Mouse (Mus musculus) c-Kit-positive CD71-negative TER-119-negative erythroid progenitor cells, embryonic 14.5 days (primary cell): ENCODE results near the gene Capn2.
A peak's percentile ranks its signal among the peaks of the same experiment; 100 is the strongest.

Source experiments
- DNase-seq: peaks from one replicate; pipeline ENCODE4 v3.0.0-alpha.2; 2013; ENCODE audit warnings: low read depth

Capn2 gene

GRCm38 (mm10) chr1:182501815-182502405 is 15.5 kb downstream of the Capn2 start:
- DNase-seq: no peak

- DNase-seq: no peak
Observed at GRCm38 (mm10) chr1:182500843-182501242, 16.6 kb downstream of the Capn2 start.

- no peak for DNase-seq
Observed at GRCm38 (mm10) chr1:182500224-182500623, 17.2 kb downstream of the Capn2 start.

GRCm38 (mm10) chr1:182499443-182500089 is 17.8 kb downstream of the Capn2 start:
- DNase-seq: no peak

GRCm38 (mm10) chr1:182497736-182498135 is 19.7 kb downstream of the Capn2 start:
- DNase-seq: no peak

GRCm38 (mm10) chr1:182496685-182497084 is 20.7 kb downstream of the Capn2 start:
- DNase-seq: no peak

- DNase-seq: no peak
Observed at GRCm38 (mm10) chr1:182494285-182495145, 22.9 kb downstream of the Capn2 start.

GRCm38 (mm10) chr1:182491839-182492238 is 25.6 kb downstream of the Capn2 start:
- DNase-seq: no peak

GRCm38 (mm10) chr1:182490568-182490967 is 26.8 kb downstream of the Capn2 start:
- no peak for DNase-seq

GRCm38 (mm10) chr1:182489803-182490452 is 27.5 kb downstream of the Capn2 start:
- DNase-seq: peak; percentile 82

- no peak for DNase-seq
Observed at GRCm38 (mm10) chr1:182488503-182488902, 28.9 kb downstream of the Capn2 start.

- DNase-seq: no peak
Observed at GRCm38 (mm10) chr1:182483910-182484274, 33.5 kb downstream of the Capn2 start.

- DNase-seq: no peak
Observed at GRCm38 (mm10) chr1:182482991-182483909, 34.2 kb downstream of the Capn2 start.

- DNase-seq: no peak
Observed at GRCm38 (mm10) chr1:182481646-182482295, 35.6 kb downstream of the Capn2 start.

GRCm38 (mm10) chr1:182481138-182481537 is 36.3 kb downstream of the Capn2 start:
- no peak for DNase-seq

- DNase-seq: no peak
Observed at GRCm38 (mm10) chr1:182478935-182479334, 38.5 kb downstream of the Capn2 start.

- DNase-seq: no peak
Observed at GRCm38 (mm10) chr1:182475005-182475796, 42.2 kb downstream of the Capn2 start.

GRCm38 (mm10) chr1:182465978-182466377 is 51.4 kb downstream of the Capn2 start:
- DNase-seq: no peak

GRCm38 (mm10) chr1:182465309-182465708 is 52.1 kb downstream of the Capn2 start:
- no peak for DNase-seq

GRCm38 (mm10) chr1:182461813-182462212 is 55.6 kb downstream of the Capn2 start:
- DNase-seq: no peak
